Mouse (Mus musculus): Measurements from ENCODE around the gene Pcbp4.
A peak's percentile ranks its signal among the peaks of the same experiment; 100 is the strongest.

Pcbp4 gene

GRCm38 (mm10) chr9:106447348-106447747 lies 5.7 kb upstream of the Pcbp4 start, which contains the start of the genes Abhd14b and Abhd14a:
TSS of gene Abhd14b (plus strand) at chr9:106447459.
TSS of gene Abhd14a (minus strand) at chr9:106447678.
- DNase-seq (ENCODE audit: low spot score): peak; percentile 64

DNA sequence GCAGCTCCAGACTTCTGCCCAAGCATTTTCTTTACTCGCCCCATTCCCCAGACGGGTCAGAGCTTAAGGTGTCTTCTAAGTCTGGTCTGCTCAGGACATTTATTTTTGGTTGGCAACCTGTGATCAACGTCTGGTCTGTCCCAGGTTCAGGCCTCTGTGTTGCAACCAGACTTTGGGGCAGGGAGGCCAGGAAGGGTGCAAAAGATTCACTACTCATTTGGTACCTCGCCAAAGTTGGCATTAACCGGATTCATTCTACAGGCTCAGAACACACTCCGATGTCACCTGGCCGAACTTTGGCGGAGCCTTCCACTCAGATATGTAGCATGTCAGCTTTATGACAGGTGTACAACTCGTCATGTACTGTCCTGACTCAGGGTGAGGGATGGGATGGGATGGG lies 5.1 kb upstream of the Pcbp4 start:
- DNase-seq (ENCODE audit: low spot score): no peak

DNA sequence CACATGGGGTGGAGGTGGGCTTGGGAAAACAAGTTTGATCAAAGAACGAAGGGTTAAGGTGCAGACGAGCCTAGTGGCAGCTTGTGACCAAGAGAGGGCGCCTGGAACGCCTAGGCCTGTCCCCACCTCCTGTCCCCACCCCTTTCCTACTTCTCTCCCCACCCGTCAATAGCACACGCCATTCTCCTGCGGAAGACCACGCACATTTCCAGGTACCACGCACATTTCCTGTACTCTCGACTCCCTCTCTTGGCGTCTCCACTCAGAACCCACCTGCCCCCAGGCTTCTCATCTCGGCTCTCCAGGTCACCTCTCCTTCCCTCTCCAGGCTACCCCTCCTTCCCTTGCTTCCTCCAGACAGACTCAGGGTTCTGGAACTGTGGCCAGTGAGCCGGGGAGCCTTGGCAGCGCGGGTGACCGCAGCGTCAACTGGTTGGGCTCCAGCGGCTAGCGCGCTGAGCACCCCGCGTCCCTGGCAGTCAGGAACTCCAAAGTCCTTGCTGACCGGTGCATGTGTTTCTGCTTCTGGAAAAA lies 4.5 kb upstream of the Pcbp4 start:
- no peak for DNase-seq (ENCODE audit: low spot score)

DNA sequence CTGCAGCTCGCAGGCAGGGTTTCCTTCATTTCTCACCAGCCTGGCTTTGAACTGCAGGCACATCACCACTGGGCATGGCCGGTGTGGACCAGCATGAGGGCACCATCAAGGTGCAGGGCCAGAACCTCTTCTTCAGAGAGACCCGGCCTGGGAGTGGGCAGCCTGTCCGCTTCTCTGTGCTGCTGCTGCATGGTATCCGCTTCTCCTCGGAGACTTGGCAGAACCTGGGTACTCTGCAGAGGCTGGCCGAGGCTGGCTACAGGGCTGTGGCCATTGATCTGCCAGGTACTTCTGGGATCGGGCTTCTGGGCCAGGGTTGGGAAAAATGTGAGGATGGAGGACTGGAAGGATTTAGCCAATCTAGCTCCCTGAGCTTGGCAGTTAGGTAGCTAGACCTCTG lies 3.1 kb upstream of the Pcbp4 start:
- no peak for DNase-seq (ENCODE audit: low spot score)

- no peak for DNase-seq (ENCODE audit: low spot score)
These were observed 2.4 kb upstream of the Pcbp4 start for GRCm38 (mm10) chr9:106450661-106451060.

- no peak for DNase-seq (ENCODE audit: low spot score)
These were observed 1.8 kb upstream of the Pcbp4 start for GRCm38 (mm10) chr9:106451298-106451697.

GRCm38 (mm10) chr9:106451899-106452298 lies 1.2 kb upstream of the Pcbp4 start:
- DNase-seq (ENCODE audit: low spot score): no peak

- no peak for DNase-seq (ENCODE audit: low spot score)
These were observed 740 bp upstream of the Pcbp4 start for GRCm38 (mm10) chr9:106452351-106452750.

- DNase-seq (ENCODE audit: low spot score): no peak
These were observed 270 bp upstream of the Pcbp4 start for GRCm38 (mm10) chr9:106452821-106453220.

GRCm38 (mm10) chr9:106454071-106454761 lies 1.1 kb downstream of the Pcbp4 start:
- DNase-seq (ENCODE audit: low spot score): no peak

- DNase-seq (ENCODE audit: low spot score): no peak
These were observed 2.0 kb downstream of the Pcbp4 start for GRCm38 (mm10) chr9:106454888-106455681.

- no peak for DNase-seq (ENCODE audit: low spot score)
These were observed 3.5 kb downstream of the Pcbp4 start for GRCm38 (mm10) chr9:106456325-106457162.

DNA sequence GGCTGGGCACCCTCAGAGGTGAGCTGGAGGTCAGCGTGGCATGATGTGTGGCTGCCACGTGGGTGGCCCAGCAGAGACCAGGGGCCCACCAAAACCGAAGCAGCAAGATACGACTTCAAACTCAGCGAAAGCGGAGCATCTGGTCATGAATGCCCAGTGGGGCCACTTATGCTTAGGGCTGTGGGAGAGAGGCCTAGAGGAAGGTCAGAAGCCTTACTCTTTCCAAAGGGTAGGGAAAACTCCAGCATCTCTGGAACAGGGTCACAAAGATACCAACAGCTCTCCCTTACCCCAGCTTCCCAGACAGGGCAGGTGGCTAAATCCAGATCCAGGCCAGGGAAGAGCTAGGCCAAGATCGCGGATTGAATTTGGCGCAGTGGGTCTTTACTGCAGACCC lies 4.1 kb downstream of the Pcbp4 start:
- no peak for DNase-seq (ENCODE audit: low spot score)

- DNase-seq (ENCODE audit: low spot score): no peak
These were observed 4.8 kb downstream of the Pcbp4 start for GRCm38 (mm10) chr9:106457920-106458319.

GRCm38 (mm10) chr9:106459946-106460345 lies 6.9 kb downstream of the Pcbp4 start:
- no peak for DNase-seq (ENCODE audit: low spot score)

GRCm38 (mm10) chr9:106460401-106461025 lies 7.4 kb downstream of the Pcbp4 start:
- no peak for DNase-seq (ENCODE audit: low spot score)

- no peak for DNase-seq (ENCODE audit: low spot score)
These were observed 7.9 kb downstream of the Pcbp4 start for GRCm38 (mm10) chr9:106461026-106461415.

GRCm38 (mm10) chr9:106461641-106462429 lies 8.7 kb downstream of the Pcbp4 start:
- DNase-seq (ENCODE audit: low spot score): no peak

DNA sequence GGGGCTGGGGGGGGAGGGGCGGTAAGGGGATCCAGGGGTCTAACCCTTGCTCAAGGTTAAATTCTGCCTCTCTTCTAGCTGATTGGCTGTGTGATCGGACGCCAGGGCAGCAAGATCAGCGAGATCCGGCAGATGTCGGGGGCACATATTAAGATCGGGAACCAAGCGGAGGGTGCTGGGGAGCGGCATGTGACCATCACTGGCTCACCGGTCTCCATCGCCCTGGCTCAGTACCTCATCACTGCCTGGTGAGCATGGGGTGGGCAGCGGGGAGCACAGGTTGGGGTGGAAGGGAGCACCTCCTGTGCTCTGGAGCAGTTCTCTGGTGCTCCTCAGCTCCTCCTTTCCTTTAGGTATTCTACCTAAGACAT lies 9.3 kb downstream of the Pcbp4 start:
- no peak for DNase-seq (ENCODE audit: low spot score)

DNA sequence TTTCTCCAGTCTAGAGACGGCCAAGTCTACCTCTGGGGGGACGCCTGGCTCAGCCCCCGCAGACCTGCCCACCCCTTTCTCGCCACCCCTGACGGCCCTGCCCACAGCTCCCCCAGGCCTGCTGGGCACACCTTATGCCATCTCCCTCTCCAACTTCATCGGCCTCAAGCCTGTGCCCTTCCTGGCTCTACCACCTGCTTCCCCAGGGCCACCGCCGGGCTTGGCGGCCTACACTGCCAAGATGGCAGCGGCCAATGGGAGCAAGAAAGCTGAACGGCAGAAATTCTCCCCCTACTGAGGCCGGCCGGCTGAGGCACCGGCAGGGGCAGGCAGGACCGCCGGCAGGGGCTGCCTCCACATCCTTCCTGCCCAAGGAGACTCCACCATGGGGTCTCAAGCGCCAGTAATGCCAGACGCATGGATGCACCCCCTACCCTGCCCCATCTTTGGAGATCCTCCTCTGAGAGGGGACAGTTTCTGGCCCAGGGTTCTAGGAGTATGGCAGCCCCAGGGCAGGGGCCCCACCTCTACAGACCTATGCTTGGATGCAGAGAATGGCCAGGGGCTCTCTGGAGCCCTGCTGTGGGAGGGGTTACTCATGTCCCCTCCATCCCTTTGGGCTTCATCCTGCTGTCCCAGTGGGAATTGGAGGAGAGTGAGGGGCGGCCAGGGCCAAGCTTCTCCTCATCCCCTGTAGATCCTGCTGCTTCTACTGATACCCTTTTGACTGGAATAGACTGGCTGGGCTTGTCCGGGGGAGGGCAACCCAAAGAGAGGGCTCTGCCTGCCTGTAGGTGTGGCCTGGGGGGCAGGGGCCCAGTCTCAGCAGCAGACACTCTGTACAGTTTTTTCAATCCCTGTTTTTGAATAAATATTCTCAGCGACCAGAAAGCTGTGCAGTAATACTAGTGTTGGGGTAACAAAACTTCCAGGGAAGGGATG lies 10.3 kb downstream of the Pcbp4 start:
- DNase-seq (ENCODE audit: low spot score): no peak

Data from c-Kit-positive CD71-positive TER-119-positive erythroid progenitor cells, embryonic 14.5 days (primary cell).